Mouse (Mus musculus): ENCODE data around the gene Tbc1d9b. TPM values are rescaled to one million over a fixed set of nuclear protein-coding genes. Genes with fewer than 3 reads are reported as not detected.

Tbc1d9b gene
- total and polyA plus RNA-seq, 2 experiments = 19.5 to 30.5 TPM

DNA sequence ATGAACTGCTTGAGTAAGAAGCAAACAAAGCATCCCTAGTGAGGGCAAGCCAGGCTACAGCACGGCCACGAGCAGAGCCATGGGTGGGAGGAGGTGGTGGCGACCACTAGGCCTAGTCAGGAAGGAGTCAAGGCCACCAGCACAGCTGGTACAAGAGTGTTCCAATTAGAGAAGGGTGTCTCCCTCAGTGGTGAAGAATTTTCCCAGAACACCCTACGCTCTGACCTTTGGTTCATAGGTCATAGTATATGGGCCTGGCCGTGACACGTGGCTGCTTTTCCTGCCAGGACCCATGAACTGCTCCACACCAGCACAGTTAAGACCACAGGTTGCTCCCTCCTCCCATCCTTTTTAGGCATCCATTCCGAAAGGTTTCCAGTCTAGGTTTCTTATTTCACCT lies 8.4 kb downstream of the Tbc1d9b start:
- WGBS = 23% methylated on average over 7 of the region's 7 CpGs
- H3K27me3 ChIP-seq (ENCODE audit: control insufficient read depth, insufficient read depth, low read length) = no peaks in the 10 kb centered on the region
- H3K4me3 ChIP-seq (ENCODE audit: insufficient read depth, low read depth, low read length) = peak overlapping the region; percentile 60
- H3K9ac ChIP-seq (ENCODE audit: low read depth, low read length) = peak overlapping the region; percentile 56
- H3K36me3 ChIP-seq (ENCODE audit: control insufficient read depth, insufficient read depth, low read length) = peaks cover 6% of the 10 kb centered on the region; the same call in 1 of the 2 replicates
- peak; percentile 92 for DNase-seq (ENCODE audit: extremely low read depth, low read depth, low spot score)
- TF ChIP-seq CTCF (IDR thresholded peaks at IDR 0.05; ENCODE audit: low read depth, low read length) = no peak
- peak; percentile 41; the same call in 1 of the 2 replicates for TF ChIP-seq POLR2A (IDR thresholded peaks at IDR 0.05; ENCODE audit: extremely low read depth, insufficient read depth, low read length)
- peak overlapping the region; percentile 74 for H3K27ac ChIP-seq (replicated peaks; ENCODE audit: insufficient read depth, low read depth, low read length)
- peaks cover 8% of the 10 kb centered on the region; the same call in 1 of the 2 replicates for H3K4me1 ChIP-seq (ENCODE audit: control insufficient read depth, insufficient read depth, low read length)
- peaks cover 4% of the 10 kb centered on the region; the same call in 1 of the 2 replicates for H3K79me2 ChIP-seq (ENCODE audit: control insufficient read depth, insufficient read depth, low read length)

DNA sequence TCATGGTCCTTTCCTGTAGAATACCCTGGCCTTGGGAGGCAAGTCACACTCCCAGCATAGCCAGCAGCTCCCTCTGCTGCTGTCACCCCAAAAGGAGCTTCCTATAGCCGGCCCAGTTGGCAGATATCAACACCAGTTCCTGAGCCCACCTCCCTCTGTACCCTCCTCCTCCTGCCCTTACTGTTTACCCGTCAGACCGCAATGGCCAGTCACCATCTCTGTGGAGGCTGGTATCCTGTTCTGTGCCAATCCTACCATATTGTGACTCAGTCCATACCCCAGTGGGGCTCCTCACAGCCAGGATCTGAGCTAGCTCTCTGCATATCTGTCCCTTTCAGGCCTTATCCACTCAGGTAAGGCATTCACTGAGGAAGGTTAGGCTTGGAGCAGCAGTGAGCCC lies 14.3 kb downstream of the Tbc1d9b start:
- Histone ChIP-seq H3K36me3 (ENCODE audit: control insufficient read depth, insufficient read depth, low read length) (peaks cover 10% of the 10 kb centered on the region), H3K27ac (replicated peaks; ENCODE audit: insufficient read depth, low read depth, low read length) (no peak overlapping the region)
- TF ChIP-seq CTCF (IDR thresholded peaks at IDR 0.05; ENCODE audit: low read depth, low read length) (no peak), POLR2A (IDR thresholded peaks at IDR 0.05; ENCODE audit: extremely low read depth, insufficient read depth, low read length) (no peak)

DNA sequence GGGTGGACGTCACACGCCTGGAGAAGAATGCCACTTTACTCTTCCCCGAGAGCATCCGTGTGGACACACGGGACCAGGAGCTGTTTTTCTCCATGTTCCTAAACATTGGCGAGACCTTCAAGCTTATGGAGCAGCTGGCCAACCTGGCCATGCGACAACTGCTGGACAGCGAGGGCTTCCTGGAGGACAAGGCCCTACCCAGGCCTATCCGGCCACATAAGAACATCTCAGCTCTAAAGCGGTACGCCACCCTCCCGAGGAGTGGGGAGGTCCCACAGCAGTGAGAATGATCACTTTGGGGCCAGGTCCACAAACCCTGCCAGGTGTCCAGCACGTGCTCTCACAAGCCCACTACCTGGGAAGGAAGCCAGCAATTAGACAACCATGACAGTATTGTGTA lies 14.9 kb downstream of the Tbc1d9b start:
- peaks cover 11% of the 10 kb centered on the region for H3K36me3 ChIP-seq (ENCODE audit: control insufficient read depth, insufficient read depth, low read length)
- no peak for DNase-seq (ENCODE audit: extremely low read depth, low read depth, low spot score)

More for the DNA sequence above, 14.3 kb downstream of the Tbc1d9b start:
- no peaks in the 10 kb centered on the region for H3K4me1 ChIP-seq (ENCODE audit: control insufficient read depth, insufficient read depth, low read length)
- H3K27me3 ChIP-seq (ENCODE audit: control insufficient read depth, insufficient read depth, low read length) = no peaks in the 10 kb centered on the region
- H3K79me2 ChIP-seq (ENCODE audit: control insufficient read depth, insufficient read depth, low read length) = no peaks in the 10 kb centered on the region
- 91% methylated on average over 3 of the region's 3 CpGs for WGBS
- no peak overlapping the region for H3K4me3 ChIP-seq (ENCODE audit: insufficient read depth, low read depth, low read length)
- no peak overlapping the region for H3K9ac ChIP-seq (ENCODE audit: low read depth, low read length)
- no peak for DNase-seq (ENCODE audit: extremely low read depth, low read depth, low spot score)

DNA sequence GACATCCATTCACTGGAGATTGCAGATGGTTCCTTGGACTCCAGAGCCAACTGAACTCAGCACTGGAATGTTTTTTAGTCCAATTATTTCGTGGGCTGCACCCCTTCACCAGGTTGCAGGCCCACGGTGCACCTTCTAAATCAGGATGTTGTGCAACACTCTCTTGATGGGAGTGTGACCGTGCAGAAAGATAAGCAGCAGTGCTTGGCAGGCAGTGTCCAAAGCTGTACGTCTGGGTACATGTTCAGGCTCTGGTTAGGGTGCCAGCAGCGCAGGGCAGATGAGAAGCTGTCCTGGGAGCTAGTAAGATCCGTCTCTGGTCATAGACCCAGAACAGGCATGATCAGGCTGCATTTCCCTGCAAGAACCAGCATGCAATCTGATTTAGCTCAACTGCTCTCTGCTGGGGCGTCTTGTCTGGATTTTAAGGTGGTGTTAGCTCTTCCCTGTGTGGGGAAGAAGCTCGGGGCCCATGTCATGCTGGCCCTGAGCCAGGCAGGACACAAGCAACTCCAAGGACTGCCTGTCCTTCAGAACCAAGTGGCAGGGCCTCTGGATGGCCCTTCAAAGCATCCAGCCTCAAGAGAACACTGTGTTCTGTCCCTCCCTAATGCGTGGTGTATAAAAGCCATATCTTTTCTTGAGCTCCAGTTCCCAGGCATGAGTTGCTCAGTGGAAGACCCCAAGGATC lies 16.2 kb downstream of the Tbc1d9b start:
- H3K79me2 ChIP-seq (ENCODE audit: control insufficient read depth, insufficient read depth, low read length) = no peaks in the 10 kb centered on the region
- peaks cover 12% of the 10 kb centered on the region for H3K36me3 ChIP-seq (ENCODE audit: control insufficient read depth, insufficient read depth, low read length)
- H3K27me3 ChIP-seq (ENCODE audit: control insufficient read depth, insufficient read depth, low read length) = no peaks in the 10 kb centered on the region
- no peak overlapping the region for H3K4me3 ChIP-seq (ENCODE audit: insufficient read depth, low read depth, low read length)
- H3K9ac ChIP-seq (ENCODE audit: low read depth, low read length) = no peak overlapping the region
- no peak for TF ChIP-seq POLR2A (IDR thresholded peaks at IDR 0.05; ENCODE audit: extremely low read depth, insufficient read depth, low read length)
- TF ChIP-seq CTCF (IDR thresholded peaks at IDR 0.05; ENCODE audit: low read depth, low read length) = no peak
- peak; percentile 79 for DNase-seq (ENCODE audit: extremely low read depth, low read depth, low spot score)
- no peaks in the 10 kb centered on the region for H3K4me1 ChIP-seq (ENCODE audit: control insufficient read depth, insufficient read depth, low read length)
- 32% methylated on average over 9 of the region's 9 CpGs for WGBS
- H3K27ac ChIP-seq (replicated peaks; ENCODE audit: insufficient read depth, low read depth, low read length) = no peak overlapping the region

More for the DNA sequence above, 14.9 kb downstream of the Tbc1d9b start:
- WGBS = 98% methylated on average over 13 of the region's 13 CpGs
- Histone ChIP-seq H3K9ac (ENCODE audit: low read depth, low read length) (no peak overlapping the region), H3K79me2 (ENCODE audit: control insufficient read depth, insufficient read depth, low read length) (no peaks in the 10 kb centered on the region), H3K27me3 (ENCODE audit: control insufficient read depth, insufficient read depth, low read length) (no peaks in the 10 kb centered on the region), H3K4me1 (ENCODE audit: control insufficient read depth, insufficient read depth, low read length) (no peaks in the 10 kb centered on the region), H3K4me3 (ENCODE audit: insufficient read depth, low read depth, low read length) (no peak overlapping the region), H3K27ac (replicated peaks; ENCODE audit: insufficient read depth, low read depth, low read length) (no peak overlapping the region)
- no peak for TF ChIP-seq POLR2A (IDR thresholded peaks at IDR 0.05; ENCODE audit: extremely low read depth, insufficient read depth, low read length)
- TF ChIP-seq CTCF (IDR thresholded peaks at IDR 0.05; ENCODE audit: low read depth, low read length) = no peak

DNA sequence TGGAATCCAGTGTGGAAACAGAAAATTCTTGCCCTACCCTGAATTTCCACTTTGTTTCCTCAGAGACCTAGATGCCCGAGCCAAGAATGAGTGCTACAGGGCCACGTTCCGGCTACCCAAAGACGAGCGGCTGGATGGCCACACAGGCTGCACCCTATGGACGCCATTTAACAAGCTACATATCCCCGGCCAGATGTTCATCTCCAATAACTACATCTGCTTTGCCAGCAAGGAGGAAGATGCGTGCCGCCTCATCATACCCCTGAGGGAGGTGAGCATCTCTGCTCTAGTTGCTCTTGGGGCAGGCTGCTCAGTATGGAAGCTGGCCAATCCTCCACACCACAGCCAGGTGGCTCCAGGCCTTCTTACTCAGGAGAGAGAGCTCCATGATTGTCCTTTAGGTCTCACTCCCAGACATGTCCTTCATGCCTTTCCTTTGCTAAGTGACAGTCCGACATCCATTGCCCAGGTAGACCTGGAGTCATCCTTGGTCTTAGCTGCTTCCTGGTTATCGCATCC lies 16.8 kb downstream of the Tbc1d9b start:
- Histone ChIP-seq H3K27me3 (ENCODE audit: control insufficient read depth, insufficient read depth, low read length) (no peaks in the 10 kb centered on the region), H3K9ac (ENCODE audit: low read depth, low read length) (no peak overlapping the region), H3K27ac (replicated peaks; ENCODE audit: insufficient read depth, low read depth, low read length) (no peak overlapping the region), H3K36me3 (ENCODE audit: control insufficient read depth, insufficient read depth, low read length) (peaks cover 16% of the 10 kb centered on the region), H3K4me1 (ENCODE audit: control insufficient read depth, insufficient read depth, low read length) (no peaks in the 10 kb centered on the region), H3K79me2 (ENCODE audit: control insufficient read depth, insufficient read depth, low read length) (no peaks in the 10 kb centered on the region), H3K4me3 (ENCODE audit: insufficient read depth, low read depth, low read length) (no peak overlapping the region)
- TF ChIP-seq POLR2A (IDR thresholded peaks at IDR 0.05; ENCODE audit: extremely low read depth, insufficient read depth, low read length) = no peak
- TF ChIP-seq CTCF (IDR thresholded peaks at IDR 0.05; ENCODE audit: low read depth, low read length) = no peak
- no peak for DNase-seq (ENCODE audit: extremely low read depth, low read depth, low spot score)
- WGBS = 95% methylated on average over 11 of the region's 11 CpGs

DNA sequence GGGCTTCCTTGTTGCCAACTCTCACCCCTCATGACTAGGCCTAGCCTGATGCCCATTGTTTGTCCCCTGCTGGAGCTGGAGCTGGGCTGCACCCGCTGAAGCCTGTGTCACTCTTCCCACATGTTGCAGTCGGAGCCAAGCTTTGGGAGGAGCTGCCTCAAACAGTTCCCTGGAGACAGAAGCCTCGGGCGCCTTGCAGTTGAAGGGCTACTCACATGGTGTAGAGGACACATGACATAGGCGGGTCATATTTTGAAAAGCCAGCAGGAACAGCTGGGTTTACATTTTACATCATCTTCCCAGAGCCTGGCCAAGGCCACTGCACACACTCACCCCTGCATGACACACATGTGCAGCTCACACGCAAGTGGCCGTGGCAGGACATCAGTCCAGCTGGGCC lies 18.0 kb downstream of the Tbc1d9b start:
- H3K27me3 ChIP-seq (ENCODE audit: control insufficient read depth, insufficient read depth, low read length) = no peaks in the 10 kb centered on the region
- no peaks in the 10 kb centered on the region for H3K79me2 ChIP-seq (ENCODE audit: control insufficient read depth, insufficient read depth, low read length)
- TF ChIP-seq POLR2A (IDR thresholded peaks at IDR 0.05; ENCODE audit: extremely low read depth, insufficient read depth, low read length) = no peak
- TF ChIP-seq CTCF (IDR thresholded peaks at IDR 0.05; ENCODE audit: low read depth, low read length) = no peak
- WGBS = 83% methylated on average over 7 of the region's 7 CpGs
- DNase-seq (ENCODE audit: extremely low read depth, low read depth, low spot score) = no peak
- no peak overlapping the region for H3K4me3 ChIP-seq (ENCODE audit: insufficient read depth, low read depth, low read length)
- H3K4me1 ChIP-seq (ENCODE audit: control insufficient read depth, insufficient read depth, low read length) = no peaks in the 10 kb centered on the region
- H3K9ac ChIP-seq (ENCODE audit: low read depth, low read length) = no peak overlapping the region
- H3K36me3 ChIP-seq (ENCODE audit: control insufficient read depth, insufficient read depth, low read length) = peaks cover 20% of the 10 kb centered on the region
- H3K27ac ChIP-seq (replicated peaks; ENCODE audit: insufficient read depth, low read depth, low read length) = no peak overlapping the region

Measured in liver, adult 2 months (tissue).